Mouse (Mus musculus) brown adipose tissue, adult 24 weeks (tissue): Measurements from ENCODE around the gene Gm49320. TPM values are rescaled to one million over a fixed set of nuclear protein-coding genes. Genes with fewer than 3 reads are reported as not detected.

Source experiments
- H3K27ac ChIP-seq: fragments of 200-500 bp; replicated peaks from 2 replicates; pipeline ENCODE4 v1.5.1; 2012; ENCODE audit warnings: low read depth, mild to moderate bottlenecking, low read length
- H3K4me1 ChIP-seq: fragments of 200-500 bp; 2 replicates; pipeline ENCODE4 v1.6.1; 2012; ENCODE audit warnings: low read length, mixed read lengths; ENCODE audit not compliant: control insufficient read depth, insufficient read depth, insufficient read length
- H3K4me3 ChIP-seq: fragments of 200-500 bp; 2 replicates; pipeline ENCODE4 v1.5.1; 2012; ENCODE audit warnings: low read depth, mild to moderate bottlenecking, low read length, moderate library complexity; ENCODE audit not compliant: insufficient read depth
- polyA plus RNA-seq: library from polyadenylated mRNA; stranded (reverse); fragments of >200 nt; gene quantifications from 2 replicates; pipeline ENCODE4 v1.2.4, GENCODE M21; 2012; ENCODE audit not compliant: missing spikeins, insufficient read depth, insufficient read length

Gene Gm49320
- not detected in 2 replicates for polyA plus RNA-seq

DNA sequence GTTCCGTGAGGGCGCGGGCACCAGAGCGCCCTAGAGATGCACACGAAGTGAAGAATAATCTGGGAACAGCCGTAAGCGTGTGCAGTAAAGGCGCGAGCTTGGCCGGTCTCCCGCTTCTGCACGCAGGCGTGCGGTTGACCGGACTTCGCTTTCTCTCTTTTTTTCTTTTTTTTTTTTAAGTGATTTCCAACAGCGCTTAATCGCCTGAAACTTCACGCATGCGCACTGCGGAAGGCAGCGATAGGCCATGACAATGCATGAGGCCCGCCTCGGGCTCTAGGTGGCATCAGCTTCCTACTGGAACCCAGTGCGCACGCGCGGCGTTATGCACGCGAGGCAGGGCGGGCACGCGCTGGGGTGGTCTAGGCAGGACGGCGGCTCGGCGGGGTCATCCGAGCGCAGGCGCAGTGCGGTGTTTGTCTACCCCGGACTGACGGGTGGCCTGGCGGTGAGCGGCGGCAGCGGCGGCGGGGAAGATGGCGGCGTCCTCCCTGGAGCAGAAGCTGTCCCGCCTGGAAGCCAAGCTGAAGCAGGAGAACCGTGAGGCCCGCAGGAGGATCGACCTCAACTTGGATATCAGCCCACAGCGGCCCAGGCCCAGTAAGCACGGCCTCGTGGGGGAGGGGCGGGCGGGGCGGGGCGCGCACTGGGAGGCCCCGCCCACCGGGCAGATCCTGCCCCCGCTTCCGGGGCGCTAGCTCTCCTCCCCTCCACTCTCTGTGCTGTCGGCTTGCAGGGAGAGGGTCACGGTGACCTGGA lies at the start of gene Gm49320, which contains the start of gene Map2k7:
Gm49320 (plus strand) TSS at position 432 of the 759 bp plus-strand sequence.
Map2k7 (plus strand) TSS at position 307 of the 759 bp plus-strand sequence.
- Histone ChIP-seq H3K4me1 (peaks cover 5% of the 10 kb centered on the region), H3K4me3 (peak within 1 kb of the TSS; percentile 77), H3K27ac (peak within 1 kb of the TSS; percentile 89)

- Histone ChIP-seq H3K27ac (no peak overlapping the region), H3K4me3 (no peak overlapping the region), H3K4me1 (no peaks in the 10 kb centered on the region)
These were observed 49.5 kb upstream of the Gm49320 start for GRCm38 (mm10) chr8:4189031-4189722.

- Histone ChIP-seq H3K4me1 (no peaks in the 10 kb centered on the region), H3K4me3 (no peak overlapping the region), H3K27ac (no peak overlapping the region)
These were observed 46.4 kb upstream of the Gm49320 start for GRCm38 (mm10) chr8:4192305-4192704.

GRCm38 (mm10) chr8:4192807-4193587 lies 45.7 kb upstream of the Gm49320 start:
- Histone ChIP-seq H3K4me3 (no peak overlapping the region), H3K27ac (no peak overlapping the region), H3K4me1 (no peaks in the 10 kb centered on the region)

DNA sequence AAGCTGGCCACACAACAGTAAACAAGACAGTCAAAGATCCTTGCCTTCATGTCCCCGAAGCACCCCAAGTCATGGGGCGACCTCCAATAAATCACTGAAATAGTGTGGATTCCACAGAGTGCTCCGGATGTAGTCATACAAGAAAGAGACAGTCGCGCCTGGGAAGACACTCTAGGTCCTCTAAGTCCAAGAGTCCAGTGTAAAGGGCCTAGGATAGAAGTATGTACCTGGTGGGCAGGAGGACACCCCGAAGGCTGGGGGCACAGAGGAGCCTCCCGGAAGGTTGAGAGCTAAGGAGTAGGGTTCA lies 45.1 kb upstream of the Gm49320 start:
- Histone ChIP-seq H3K4me3 (no peak overlapping the region), H3K27ac (no peak overlapping the region), H3K4me1 (no peaks in the 10 kb centered on the region)

DNA sequence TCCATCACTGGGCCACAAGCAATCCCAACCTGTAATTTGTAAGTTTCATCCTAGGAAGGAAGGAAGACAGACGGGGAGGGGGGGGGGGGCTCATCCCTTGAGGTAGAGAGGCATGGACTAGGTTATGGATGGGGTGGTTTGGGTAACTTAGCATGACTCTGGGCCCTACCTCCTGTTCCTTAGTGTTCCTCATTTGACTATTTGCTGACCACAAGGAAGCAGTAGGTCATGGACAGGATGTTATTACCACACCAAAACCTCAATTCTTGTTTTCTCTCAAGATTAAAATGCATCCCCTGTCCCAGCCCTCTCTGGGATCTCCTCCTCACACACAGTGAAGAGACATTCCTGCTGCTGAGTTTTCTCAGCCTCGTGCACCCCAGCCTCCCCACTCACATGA lies 37.3 kb upstream of the Gm49320 start:
- Histone ChIP-seq H3K4me3 (no peak overlapping the region), H3K27ac (no peak overlapping the region)

DNA sequence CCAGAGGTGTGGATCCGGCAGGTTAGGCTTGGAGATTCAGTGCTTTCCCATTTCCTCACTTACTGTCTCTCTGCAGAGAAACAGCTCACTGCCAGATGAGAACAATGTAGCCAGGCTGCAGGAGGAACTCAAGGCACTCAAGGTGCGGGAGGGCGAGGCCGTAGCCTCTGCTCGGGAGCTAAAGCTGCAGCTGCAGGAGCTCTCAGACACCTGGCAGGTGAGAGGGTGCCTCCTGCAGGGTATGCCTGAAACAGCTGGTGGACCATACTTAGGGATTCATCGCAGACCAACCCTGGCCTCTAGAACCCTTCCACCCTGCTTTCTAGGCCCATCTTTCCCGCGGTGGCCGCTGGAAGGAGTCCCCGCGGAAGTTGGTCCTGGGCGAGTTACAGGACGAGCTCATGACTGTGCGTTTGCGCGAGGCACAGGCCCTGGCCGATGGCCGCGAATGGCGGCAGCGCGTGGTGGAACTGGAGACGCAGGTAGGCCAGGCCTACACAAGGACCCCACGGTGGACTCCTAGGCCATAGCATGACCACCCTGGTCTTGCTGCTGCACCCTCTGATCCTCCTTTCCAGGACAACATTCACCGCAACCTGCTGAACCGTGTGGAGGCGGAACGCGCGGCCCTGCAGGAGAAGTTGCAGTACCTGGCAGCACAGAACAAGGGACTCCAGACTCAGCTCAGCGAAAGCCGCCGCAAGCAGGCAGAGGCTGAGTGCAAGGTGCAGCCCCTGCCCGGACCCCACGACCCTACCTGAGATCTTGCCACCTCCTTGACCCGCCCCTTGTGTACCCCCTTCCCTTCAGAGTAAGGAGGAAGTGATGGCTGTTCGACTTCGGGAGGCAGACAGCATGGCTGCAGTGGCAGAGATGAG lies 33.2 kb upstream of the Gm49320 start:
- Histone ChIP-seq H3K27ac (no peak overlapping the region), H3K4me3 (no peak overlapping the region), H3K4me1 (no peaks in the 10 kb centered on the region)

More for the DNA sequence above, 37.3 kb upstream of the Gm49320 start:
- H3K4me1 ChIP-seq: no peaks in the 10 kb centered on the region

DNA sequence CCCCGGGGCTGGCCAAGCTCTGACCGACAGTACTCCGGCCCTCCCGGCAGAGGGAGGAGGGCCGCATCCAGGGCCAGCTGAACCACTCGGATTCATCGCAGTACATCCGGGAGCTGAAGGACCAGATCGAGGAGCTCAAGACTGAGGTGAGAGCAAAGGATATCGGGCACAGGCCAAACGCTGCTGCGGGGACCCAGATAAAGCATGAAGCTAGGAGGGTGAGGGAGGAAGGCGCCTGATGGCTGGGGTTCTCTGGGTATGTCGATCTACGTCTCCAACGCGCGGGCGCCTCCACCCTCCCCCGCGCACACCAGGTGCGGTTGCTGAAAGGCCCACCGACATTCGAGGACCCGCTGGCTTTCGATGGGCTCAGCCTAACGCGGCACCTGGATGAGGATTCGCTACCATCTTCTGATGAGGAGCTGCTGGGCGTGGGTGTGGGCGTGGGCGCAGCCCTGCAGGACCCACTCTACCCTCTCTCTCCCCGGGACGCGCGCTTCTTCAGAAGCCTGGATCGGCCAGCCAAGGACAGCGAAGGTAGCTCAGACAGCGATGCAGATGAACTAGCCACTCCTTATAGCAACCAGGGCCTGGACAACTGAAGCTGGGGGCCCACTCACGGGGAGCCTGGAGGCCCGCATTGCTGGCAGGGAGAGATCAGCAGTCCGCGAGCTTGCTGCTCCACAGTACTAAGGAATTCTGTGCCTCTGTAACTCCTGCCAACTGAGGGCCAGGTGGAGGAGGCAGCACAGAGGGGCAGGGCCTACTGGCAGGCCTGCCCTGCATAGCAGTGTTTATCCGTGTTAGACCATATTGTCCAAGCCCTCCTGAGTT lies 32.3 kb upstream of the Gm49320 start:
- H3K4me3 ChIP-seq: no peak overlapping the region
- H3K4me1 ChIP-seq: no peaks in the 10 kb centered on the region

GRCm38 (mm10) chr8:4207016-4207350 lies 31.7 kb upstream of the Gm49320 start:
- Histone ChIP-seq H3K27ac (no peak overlapping the region), H3K4me1 (no peaks in the 10 kb centered on the region), H3K4me3 (no peak overlapping the region)

More for the DNA sequence above, 32.3 kb upstream of the Gm49320 start:
- no peak overlapping the region for H3K27ac ChIP-seq

DNA sequence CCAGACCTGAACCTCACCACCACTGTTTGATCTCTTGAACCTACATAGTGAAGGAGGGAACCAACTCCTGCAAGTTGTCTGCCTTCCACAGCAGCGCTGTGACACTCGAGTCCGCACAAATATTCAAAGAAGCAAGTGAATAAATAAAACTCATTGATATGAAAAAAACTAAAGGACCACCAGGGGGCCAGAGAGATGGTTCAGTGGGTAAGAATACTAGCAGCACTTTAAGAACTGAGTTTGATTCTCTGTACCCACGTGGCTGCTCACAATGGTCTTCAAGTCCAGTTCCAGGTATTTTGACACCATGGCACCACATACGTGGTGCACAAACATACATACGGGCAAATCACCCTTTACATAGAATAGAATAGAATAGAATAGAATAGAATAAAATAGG lies 27.6 kb upstream of the Gm49320 start:
- Histone ChIP-seq H3K27ac (no peak overlapping the region), H3K4me3 (no peak overlapping the region), H3K4me1 (peaks cover 10% of the 10 kb centered on the region)

DNA sequence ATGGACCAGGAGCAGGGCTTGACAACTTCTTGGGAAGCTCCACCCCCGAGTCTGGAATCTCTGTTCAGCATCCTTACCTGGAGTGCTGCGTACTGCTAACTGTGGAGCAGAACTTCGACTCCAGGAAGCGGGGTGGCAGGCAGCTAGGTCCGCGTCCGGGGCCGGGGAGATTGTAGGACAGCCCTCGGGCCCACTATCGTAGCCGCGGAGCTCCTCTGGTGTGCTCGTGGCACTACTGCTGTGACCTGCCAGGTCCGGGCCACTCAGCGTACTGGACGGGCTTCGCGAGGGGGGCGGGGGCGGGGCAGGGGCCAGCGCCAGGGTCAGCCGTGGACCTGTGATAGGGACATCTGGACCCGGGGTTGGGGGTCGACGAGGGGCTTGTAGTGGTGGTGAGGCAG lies 25.9 kb upstream of the Gm49320 start:
- peaks cover 10% of the 10 kb centered on the region for H3K4me1 ChIP-seq
- H3K27ac ChIP-seq: no peak overlapping the region
- H3K4me3 ChIP-seq: peak overlapping the region; percentile 59

DNA sequence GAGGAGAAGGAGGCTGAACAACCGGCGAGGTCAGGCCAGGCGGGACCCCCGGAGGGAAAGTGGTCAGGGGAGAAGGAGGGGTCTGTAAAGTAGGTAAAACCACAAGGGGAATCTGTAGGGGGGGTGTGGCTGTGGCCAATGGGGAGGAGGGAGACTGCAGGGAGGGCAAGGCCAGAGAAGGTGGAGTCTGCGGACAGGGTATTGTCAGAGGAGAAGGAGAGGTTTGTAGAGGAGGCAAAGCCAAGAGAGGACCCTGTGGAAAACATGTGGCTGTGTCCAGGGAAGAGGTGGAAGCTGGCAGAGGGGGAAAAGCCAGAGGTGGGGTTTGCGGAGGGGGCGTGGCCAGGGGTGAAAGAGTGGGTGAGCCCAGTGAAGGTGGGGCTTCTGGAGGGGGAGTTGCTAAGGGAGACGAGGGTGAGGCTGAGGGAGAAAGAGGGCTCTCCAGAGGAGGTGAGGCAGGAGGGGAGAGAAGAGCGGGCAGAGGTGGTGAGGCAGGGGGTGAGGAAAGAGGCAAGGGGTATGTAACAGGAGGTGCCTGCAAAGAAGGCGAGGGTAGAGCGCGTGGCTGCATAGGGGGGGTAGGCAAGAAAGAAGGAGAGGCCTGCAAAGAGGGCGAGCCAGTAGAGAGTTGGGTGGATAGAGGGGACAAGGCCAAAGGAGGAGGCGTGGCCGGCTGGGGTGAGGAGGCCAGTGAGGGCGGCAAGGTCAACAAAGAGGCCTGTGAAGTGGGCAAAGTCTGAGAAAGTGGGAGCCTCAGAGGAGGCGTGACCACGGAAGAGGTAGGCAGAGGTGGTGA lies 25.3 kb upstream of the Gm49320 start:
- H3K4me1 ChIP-seq: peaks cover 10% of the 10 kb centered on the region
- H3K27ac ChIP-seq: peak overlapping the region; percentile 35; the same call in 1 of the 2 replicates
- peak overlapping the region; percentile 59 for H3K4me3 ChIP-seq
